Mouse (Mus musculus) ovary, adult 18-20 months (tissue): ENCODE results near the gene Clstn1.

Experiments used
- DNase-seq: peaks from one replicate; pipeline ENCODE4 v3.0.0; 2022; ENCODE audit warnings: low spot score, mixed read lengths

The Clstn1 gene

DNA sequence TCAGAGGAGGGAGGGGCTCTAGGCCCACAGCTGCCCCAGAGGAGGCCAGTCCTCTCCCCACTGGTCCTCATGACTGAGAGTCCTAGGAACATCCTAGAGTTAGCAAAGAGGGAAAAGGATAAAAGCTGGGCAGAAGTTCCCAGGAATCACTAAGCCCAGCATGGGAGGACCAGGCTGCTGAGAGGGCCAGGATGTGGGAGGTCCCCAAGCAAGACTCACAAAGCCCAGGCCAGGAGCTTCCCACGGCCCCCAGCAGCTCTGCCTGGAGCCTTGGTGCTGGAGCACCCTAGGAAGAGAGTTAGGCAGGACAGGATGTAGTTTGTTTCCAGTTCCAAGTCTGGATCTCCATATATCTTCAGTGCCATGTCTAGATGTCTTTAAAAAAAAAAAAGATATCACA, 91.7 kb downstream of the Clstn1 start:
- no peak for DNase-seq

DNA sequence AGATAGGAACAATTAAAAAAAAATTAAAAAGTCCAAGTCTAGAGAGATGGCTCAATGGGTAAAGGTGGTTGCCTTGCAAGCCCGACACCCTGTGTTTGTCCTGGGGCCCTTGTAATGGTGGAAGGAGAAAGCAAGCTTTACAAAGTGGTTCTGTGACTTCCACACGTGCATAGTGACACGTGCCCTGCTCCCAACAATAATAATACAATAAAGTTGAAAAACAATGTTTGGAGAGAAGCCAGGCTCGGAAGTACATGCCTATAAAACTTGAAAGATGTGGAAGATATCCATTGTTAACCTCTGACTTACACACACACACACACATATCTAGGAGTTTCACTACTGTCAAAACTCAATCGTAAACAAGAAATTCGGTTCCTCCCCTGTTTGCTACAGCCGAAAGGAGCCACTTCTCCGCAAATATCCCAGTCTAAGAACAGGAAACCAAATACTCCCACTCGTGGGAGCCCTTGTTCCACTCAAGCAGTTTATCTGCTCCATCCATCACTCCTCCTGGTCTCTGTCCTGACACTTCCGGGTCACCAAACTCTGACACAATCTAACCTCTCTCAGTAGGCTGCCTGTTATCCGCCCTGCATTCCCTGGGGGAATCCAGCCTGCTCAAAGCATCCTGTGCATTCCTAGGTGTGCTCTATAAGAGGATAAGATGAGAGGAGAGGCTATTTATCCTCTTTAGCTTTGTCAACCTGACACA, 92.9 kb downstream of the Clstn1 start:
- no peak for DNase-seq

DNA sequence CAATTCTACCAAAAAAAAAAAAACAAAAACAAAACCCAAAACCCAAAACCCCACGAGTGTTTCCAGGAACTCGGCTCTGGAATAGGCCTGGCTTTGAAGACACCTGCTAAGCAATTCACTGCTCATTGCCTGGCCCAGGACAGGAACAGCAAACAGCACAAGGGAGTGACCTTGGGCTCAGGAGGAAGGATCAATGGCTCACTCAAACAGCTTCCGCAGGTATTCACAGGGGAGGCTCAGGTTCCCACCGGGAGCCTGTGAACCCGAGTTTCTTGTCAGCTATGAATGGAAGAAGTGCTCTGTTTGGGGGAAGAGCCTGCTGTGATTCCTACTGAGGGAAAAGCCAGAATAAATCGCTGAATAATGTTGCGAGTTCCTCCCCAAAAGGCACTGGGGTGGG, 97.6 kb downstream of the Clstn1 start:
- no peak for DNase-seq

DNA sequence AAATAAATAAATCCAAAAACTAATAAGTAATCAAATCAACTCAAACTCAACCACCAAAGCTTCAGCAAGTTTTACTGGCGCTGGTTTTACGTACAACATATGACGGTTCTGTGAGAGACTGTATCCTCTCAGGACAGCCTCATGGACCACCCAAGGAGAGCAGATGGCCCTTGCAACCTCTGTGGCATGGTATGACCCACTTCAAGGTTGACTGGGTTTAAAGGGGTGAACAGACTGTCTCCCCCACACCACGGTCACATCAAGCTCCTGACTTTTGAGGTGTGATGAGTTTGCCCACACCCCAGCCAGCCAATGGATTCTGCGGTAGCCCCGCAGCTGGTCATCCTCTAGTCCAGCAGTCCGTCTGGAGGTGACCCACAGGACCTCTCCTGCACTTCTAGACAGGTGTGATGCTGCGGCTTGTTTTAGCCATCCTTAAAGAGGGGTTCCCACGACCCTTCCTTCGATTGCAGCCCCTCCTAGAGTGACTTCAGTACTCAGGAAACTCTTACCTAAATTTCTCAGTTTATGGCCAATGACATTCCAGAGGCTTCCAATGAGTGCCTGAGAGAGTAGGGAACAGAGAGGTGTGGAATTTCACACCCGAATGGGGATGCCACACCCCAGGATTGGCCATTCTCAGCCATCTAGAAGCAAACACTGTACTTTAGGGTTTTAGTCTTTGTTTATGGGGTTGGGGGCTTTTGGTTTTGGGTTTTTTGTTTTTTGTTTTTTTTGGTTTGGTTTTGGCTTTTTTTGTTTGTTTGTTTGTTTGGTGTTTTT, 98.8 kb downstream of the Clstn1 start:
- no peak for DNase-seq

DNA sequence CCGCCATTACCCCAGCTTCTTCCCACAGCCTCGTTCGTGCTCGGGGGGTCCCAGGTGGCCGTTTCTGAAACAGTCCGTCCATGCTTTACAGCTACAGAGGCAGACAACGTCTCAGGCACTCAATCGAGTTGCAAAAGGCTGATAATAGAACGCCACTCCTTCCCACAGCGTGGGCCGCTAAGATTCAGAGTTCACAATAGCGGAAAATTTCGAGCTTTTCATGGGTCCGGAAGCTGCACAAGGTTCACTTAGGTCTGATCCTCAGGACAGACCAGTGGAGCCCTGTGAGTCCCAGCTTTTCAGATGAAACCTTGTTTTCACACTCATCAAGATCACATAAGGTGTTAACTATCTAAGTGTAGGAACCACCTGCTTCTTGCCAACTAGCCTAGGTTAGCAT, 102.6 kb downstream of the Clstn1 start:
- DNase-seq, result no peak

DNA sequence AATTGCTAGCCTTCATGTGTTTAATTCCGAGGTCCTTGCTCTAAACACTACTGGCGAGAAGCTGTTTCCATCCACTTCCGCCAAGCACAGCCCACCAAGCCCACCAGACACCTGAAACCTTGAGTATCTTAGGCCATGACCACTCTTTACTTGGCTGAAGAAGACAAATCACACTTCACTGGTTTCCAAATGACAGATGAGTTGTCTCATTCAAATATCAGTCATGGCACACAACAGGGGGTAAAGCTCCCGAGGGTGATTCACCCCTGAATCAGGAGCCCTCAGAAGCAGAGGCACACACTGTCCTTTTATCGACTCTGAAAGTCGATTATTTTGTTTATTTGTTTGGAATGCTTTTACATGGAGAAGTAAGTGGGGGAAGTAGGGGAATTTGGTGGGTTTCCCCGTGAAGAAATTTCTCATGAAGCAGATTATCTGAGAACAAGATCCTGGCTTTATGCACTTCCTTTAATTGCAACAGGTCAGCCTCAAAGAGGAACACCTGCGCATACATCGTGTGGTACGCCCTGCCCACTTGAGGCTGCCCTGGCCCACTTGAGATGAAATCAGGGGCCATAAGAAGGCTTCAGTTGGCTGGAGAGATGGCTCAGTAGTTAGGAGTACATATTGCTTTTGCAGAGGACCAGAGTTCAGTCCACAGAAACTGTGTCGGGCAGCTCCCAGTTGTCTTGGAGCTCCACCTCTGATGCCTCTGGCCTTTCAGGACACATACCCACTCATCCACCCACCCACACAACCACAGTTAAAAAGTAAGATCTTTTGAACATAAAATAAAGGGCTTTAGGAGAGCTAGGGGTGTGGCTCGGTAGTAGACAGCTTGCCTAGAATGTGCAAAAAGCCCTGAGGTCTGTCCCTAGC, 103.8 kb downstream of the Clstn1 start:
- no peak for DNase-seq

DNA sequence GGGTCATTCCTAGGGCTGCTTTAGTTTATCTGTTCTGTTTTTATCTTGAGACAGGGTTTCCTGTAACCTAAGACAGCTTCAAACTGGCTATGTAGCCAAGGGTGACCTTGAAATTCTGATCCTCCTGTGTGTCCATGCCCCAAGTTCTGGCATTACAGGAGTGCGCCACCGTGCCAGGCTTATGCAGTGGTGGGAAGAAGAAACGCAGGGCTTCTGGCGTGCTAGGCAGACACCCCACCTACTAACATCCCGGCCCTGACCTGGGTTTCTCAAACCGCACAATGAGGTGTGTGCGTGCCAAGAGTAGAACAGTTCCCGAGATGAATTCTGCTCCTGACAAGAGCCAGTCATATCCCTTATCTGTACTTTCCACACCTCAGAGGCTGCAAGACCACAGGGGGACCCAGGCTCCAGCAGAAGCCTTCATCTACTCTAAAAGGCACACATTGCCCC, 104.6 kb downstream of the Clstn1 start:
- DNase-seq, result peak; percentile 31

DNA sequence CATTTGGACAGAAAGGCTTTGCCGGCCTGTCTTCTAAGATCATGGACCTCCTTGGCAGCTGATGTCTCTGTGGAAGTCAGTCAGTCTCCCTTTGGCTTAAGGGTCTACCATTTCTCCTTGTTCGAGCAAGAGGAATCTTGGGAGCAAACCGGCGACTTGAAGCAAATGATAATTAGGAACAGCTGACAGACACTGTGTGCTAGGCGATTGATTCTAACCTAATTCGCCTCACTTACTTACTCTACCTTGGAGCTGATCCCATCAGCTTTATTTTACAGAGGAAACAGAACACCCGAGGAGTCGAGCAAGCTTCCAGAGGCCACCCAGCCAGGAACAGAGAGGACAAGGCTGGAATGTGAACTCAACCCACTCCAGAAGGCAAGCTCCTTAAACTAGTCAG, 105.1 kb downstream of the Clstn1 start:
- no peak for DNase-seq

DNA sequence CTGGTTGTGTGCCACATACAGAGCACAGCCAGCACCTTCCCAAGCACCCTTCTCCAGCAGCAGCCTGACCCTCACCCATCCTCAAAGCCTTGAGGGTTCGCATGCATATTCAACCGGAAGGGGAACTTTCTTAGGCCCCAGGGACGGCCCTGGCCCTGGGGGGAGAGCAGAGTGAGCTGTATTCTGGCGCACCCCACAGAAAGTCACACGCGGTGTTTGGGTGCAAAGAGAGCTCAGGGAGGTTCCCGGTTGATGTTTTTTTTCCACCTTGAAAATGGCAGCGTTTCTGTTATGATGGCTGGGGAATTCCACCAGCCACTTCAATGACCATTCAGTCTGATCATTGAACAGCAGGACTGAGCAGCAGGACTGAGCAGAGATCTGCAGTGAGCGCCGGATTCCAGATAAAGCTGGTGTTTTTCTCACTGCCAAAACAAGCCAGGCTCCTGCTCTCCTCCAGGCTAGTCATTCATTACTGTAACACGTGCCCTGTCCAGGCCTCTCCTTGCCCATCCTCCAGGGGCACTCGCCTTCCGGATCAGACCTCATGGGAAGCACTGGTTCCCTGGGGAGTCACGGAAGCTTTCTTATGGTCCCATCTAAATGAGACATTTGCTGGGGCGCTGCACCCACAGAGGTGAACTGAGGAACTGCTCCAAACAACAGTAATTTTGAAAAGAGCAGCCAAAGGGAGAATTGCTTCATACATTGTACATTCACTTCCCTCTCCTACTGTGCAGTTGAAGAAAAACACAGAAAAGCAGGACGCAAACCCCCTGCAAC, 110.1 kb downstream of the Clstn1 start:
- no peak for DNase-seq

DNA sequence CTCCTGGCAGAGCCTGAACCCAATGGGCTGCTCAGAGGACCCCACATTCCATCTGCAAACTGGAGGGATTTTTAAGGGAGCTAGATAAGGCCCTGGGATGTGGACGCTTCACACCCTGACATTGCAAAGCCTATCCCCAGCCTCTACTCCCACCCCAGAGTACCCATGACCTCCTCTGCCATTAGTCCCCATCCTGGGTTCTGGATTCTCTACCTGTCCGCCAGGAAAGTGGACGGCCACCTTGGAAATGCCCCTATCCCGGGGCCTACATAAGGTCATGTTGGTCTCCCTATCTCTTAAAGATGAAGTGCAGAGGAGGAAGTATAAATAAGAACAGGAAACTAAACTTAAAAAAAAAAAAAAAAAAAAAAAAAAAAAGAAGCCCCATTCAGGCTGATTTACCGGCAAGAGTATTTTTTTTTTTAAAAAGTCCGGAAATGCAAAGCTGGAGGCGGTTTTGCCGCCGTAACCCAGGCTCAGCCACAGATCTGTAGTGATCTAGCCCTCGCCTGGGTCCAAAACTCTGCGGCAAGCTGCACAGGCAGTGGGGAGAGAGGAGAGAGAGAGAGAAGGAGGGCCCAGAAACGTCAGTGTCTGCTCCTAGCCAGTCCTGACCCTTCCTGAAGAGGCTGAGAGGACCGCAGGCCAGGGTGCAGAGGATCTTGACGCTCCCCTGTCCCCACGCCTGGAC, 111.4 kb downstream of the Clstn1 start:
- no peak for DNase-seq

DNA sequence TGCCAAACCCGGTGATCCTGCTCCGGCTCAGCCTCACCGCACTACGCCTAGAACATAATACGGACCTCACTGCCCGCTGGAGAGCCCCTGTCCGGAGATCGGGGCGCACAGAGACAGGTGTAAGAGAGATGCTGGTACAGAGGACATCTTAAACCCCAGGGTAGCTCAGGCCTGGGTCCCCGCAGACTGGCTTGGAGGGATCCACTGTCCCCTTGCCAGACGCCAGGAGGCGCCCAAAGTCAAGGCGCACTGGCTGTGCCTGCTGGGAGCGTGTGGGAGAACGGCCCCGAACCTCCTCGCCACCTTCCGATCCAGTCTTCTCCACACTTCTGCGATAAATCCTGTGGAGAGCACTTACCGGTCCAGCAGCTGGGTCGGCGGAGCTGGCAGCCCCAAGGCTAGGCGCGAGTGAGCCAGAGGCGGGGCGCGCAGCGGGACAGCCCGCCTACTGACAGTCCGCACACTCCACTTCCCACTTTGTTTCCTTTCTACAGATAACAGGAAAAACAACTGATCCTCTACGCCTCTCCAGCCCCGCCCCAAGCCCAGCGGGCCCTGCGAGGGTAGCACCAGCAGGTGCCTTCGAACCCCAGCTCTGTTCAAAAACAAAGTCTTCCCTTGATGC, 112.0 kb downstream of the Clstn1 start:
- DNase-seq, result peak; percentile 44
